Mouse (Mus musculus): ENCODE measurements around the gene Npc1l1. TPM values are rescaled to one million over a fixed set of nuclear protein-coding genes. Genes with fewer than 3 reads are reported as not detected.
A peak's percentile ranks its signal among the peaks of the same experiment; 100 is the strongest.
"Not testable (repeated sequence)": the region's sequence is repeated elsewhere in the genome, so short reads cannot be mapped to it uniquely, and the experiment has no call there.

The Npc1l1 gene
- not detected in 2 replicates for total RNA-seq (2021)
- long read RNA-seq, experiment 1: 0 reads
- long read RNA-seq, experiment 2: 0 reads

DNA sequence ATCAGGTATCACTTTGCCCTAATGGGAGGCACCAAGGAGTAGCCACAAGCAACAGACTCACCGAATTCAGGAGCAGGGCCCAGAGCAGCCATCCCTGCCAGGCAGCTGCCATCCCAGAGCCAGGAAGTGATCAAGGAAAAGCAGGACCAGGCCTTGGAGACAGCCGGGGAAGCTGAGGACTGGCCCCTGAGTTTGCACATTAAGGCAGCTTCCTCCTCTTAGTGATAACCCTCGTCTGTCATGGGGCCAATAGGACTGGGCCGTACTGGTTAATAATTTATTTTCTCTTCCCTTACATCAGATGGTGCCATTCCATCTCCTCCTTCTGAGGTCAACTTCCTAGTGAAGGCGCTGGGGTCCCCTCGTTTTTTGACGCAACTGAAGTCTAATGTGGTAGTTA, at the start of gene Npc1l1:
Npc1l1 (minus strand) TSS at position 132 of the 400 bp plus-strand sequence.
- DNase-seq: no peak

DNA sequence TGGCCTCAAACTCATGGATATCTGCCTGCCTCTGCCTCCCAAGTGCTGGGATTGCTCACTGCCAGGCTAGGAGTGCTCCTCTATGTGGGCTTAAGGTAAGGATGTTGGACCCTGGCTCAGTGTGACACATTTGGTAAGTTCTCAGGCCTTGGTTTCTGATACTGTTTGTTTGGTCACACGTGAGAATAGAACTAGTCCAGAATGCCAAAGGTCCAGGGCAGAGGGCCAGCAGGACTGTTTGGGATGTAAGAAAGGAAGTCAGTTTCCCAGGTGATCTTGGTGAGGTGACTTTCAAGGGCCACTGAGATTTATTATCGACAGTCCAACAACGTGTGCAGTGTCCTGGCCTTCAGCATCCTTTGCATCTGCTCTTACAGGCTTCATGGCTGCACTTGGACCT, 46.5 kb upstream of the Npc1l1 start:
- DNase-seq: no peak

DNA sequence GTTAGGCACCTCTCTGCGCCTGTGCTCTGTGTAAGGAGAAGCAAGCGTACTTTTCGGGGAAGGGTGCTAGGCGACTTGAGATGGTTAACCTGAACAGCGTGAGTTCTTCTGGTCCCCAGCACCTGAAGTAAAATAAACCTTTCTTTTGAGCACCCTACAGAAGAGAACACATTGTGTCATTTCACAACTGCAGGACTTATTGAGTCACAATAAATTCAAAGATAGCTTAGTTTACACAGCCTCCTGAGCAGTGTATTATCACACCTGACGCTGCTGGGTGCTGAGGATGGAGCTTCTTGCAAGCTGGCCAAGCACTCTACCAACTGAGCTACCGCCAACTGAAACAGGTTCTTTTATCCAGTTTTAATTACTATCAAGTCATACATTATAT, 45.1 kb upstream of the Npc1l1 start:
- DNase-seq: no peak

DNA sequence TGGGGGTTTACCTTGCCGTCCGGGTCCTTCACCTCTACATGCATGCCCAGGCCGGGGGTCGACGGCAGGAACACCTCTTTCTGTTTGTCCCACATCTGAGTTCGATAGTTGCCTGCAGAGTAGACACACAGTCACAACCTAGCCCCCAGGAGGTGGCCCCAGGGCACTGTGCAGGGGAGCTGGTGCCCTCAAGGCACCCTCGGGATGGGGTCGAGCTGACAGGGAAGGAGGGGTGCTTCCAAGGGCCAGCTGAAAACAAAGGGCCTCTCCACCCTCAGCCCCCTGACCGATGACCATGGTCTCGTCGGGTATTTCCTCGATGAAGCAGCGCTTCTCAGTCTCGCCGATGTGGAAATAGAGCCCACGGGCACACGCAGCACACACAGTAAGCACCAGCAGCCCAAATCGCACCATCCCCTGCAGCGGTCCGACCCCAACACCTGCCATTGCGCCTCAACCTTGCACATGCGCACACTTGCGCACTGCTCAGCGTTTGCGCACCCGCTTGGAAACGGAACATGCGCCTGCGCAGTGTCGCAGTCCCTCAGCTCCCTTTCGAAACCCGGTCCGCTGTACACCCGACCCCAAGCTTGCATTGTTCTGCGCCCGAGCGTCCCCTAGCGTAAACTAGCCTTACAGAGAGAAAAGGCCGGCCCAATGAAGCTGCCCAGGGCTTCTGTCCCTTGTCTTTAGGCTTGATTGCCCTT, 44.6 kb upstream of the Npc1l1 start, which contains the start of gene Tmed4:
Tmed4 (minus strand) TSS at position 484 of the 707 bp plus-strand sequence.
- peak; percentile 99 for DNase-seq

DNA sequence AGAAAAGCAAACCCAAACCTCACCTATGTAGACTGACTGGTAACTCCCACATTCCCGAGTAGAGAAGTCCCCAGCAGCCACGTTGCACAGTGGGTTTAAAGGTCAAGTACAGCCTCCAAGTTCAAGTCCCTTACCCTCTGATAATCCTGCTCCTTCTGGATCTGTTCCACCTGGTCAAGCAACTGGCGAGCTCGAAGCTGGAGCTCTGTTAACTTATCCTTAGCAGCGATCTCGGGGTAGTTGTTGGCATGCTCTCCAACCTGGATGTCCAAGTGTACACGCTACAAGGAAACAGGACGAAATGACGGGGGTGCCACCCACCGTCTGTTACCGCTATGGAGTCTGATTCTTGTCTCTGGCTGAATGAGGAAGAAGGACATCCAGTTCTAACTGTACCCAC, 43.7 kb upstream of the Npc1l1 start:
- no peak for DNase-seq

DNA sequence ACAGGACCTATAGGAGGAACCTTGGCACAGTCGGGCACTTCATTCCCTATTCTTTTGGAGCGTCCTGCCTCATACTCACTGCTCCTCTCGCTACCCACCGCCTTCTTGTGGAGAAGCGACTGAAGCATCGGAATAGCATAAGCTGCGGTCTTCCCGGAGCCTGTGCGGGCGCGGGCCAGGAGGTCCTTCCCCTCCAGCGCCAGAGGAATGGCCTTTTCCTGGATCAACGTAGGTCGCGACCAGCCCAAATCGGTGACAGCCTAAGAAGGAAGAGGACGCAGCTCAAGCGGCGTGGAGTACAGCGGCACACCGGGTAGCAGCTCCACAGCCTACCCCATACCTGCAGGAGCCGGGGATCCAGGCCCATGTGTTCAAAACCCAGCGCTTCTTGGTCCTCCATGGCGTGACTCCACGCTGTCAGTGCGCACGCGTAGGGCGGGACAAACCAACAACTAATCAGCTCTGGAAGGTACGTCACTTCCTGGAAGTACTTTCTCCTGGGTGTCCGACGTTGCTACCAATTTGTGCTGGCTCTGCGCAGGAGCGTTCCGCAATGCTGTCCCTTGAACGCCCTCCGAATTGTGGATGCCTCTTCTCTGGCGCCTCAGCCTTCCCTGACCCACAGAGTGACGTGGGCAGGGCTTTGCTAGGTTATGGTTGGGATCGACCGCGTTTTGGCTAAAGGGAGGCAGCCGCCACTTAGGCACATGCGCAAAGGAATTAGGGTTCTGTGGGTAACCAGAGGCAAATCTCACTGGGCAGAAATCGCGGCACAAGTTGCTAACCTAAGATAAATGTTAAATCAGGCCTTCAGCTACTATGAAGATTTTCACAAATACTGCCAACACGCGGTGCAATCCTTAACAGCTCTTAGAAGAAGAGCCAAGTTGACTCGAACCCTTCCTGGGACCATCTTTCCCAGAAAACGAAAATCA, 37.6 kb upstream of the Npc1l1 start, which contains the start of gene Ddx56:
Ddx56 (minus strand) TSS at position 453 of the 935 bp plus-strand sequence.
- peak; percentile 94 for DNase-seq

DNA sequence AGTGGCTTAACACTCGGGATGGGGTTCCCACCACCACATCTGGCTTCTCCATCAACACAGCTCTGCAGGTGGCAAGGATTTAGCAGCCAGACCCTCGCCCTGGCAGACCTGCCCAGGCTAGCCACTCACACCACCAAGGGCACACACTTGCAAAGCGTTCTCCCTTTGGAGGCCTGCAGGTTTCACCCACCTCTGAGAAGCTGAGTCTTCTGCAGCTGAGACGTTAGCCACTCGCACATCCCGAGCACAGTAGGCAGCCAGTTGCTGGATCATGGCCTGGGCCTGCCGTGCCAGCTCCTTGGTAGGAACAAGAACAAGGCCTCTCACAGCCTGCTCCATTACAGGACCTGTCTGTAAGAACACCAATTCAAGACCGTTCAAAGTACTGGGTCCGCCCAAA, 36.7 kb upstream of the Npc1l1 start:
- no peak for DNase-seq

DNA sequence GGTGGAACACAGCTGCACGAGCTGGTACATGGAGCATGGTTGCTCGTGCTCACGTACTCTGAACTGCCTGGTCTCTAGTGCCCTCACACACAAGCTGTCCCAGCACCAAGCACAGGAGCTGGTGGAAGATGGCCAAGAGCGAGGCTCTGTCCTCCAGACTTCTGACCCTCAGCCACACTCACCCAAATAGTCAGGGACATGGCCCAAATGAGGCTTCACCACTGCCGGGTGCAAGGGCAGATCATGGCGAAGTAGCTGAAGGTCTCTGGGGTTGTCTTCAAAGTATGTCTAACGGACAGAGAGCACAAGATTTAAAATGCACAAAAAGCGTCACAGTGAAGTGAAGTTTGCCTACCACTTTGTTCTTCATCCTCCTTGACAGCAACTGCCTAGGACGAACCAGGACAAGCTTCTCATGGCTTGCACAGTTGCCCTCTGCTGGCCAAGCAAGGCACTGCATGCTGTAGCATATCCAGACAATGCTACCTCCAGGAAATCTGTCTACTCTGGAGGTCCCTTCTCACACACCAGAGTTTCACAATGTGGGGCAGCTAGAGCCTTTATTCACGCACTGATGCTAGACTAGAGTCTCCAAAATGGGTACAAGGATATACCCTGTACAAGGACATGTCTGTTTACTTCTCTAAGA, 31.6 kb upstream of the Npc1l1 start:
- DNase-seq: peak; percentile 82

DNA sequence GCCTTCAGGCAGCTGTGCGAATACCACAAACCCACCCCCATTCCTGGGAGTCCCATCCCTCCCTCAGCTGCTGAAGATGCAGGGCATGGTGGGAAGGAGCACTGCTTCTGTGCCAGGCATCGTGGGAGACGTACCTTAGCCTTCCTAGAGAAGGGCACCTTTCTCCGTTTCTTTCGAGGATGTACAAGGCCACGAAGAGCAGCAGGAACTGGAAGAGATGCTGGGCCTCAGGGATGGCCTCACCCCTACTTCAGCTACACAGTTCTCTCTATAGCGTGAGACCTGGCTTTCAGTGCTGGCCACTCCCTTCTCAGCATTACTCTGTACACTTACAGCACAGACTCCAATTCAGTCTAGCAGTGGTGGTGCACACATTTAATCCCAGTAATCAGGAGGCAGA, 29.5 kb upstream of the Npc1l1 start:
- no peak for DNase-seq

DNA sequence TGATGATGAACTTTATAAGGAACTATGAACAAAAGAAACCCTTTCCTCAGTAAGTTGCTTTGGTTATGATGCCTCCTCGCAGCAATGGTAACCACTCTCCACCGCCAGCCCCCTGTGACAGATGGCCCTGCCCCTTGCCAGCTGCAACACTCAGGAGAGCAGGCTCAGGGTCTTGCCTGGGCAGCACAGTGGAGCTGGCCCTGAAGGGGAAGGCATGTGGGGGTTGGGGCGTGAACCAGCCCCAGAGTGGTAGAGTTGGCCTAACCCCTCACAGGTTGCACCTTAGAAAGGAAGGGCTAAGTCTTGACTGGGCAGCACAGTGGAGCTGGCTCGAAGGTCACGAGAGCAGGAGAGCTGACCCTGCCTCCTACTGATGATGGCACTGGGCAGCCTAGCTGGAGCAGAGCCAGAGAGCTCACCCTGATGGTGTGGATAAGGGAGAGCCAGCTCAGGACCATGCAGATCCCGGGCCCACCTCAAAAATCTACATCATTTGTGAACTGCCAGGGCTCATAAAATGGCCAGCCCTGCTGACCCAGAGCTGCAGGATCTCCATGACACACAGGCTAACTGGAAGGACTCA, 26.6 kb upstream of the Npc1l1 start:
- peak; percentile 58 for DNase-seq

DNA sequence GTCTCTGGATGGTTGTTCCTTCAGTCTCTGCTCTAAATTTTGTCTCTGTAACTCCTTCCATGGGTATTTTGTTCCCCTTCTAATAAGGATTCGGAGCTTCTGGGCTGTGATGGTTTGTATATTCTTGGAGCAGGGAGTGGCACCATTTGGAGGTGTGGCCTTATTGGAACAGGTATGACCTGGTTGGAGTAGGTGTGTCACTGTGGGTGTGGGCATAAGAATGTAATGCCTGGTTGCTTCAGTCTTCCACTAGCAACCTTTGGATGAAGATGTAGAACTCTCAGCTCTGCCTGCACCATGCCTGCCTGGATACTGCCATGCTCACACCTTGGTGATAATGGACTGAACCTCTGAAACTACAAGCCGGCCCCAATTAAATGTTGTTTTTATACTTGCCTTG, 24.7 kb upstream of the Npc1l1 start:
- not testable (repeated sequence) for DNase-seq

DNA sequence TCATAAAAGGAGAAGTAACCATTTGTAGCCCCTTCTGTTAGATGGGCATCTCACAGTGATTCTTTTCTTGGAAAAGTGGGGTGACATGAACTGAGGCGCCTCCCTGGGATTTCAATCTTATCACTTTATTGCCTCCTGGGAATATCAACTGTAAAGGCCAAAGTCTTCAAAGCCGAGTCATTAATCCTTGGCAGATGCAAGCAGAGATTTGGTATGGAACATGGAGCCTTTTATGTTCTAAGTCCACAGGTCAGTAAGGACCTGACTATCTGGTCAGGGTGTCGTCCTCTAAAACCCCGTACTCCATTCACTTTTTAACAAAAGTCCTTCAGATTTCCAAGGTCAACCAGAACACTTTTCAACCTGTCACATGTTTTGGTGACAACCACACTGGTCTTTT, 22.9 kb upstream of the Npc1l1 start:
- no peak for DNase-seq

DNA sequence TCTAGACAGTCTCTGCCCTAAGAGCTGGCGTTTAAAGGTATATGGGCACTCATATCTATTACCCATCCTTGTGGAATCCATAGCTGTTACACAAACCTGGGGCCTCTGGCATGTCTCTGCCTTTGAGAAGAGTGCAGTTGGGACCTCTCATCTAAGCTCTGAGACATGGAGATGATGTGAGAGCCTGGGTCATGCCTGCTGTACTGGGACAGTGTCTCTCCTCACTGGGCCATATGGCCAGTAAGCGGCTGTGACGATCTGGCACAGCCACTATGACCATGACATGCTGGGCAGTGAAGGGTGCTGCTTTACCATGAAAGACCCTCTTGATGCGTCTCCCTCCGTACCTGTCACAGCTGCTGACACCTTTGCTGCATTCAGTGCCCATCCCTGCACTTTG, 22.3 kb upstream of the Npc1l1 start:
- DNase-seq: no peak

DNA sequence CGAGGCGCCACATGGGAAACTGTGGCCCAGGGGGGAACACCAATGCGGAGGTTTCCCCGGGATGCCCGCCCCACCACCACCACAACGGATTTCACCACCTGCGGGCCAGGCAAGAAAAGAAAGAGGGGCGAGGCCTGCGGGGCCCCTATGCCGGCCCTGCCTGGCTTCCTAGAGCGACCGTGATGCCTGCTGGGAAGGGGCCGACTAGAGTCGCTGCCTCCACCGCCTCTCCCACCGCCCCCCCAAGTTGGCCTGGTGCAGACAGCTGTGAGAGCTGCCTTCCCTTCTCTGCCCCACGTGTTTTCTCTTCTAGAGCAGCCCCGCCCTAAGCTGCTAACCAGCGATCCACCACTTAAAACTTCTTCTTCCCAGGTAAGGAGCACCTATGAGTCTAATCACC, 14.8 kb upstream of the Npc1l1 start:
- DNase-seq: no peak

DNA sequence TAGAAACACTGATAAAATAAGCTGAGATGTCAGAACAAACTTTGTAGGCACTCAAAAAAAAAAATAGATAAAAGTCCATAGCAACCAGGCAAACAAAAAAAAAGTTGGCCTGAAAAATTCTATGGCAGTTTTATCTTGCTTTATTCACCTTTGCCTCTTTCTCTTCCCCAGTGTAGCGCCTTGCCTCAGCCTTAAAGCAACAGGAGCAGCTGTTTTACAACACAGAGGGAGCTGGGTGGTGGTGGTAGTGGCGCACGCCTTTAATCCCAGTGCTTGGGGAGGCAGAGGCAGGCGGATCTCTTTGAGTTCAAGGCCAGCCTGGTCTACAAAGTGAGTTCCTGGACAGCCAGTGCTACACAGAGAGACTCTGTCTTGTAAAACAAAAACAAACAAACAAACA, 3.1 kb upstream of the Npc1l1 start:
- no peak for DNase-seq

DNA sequence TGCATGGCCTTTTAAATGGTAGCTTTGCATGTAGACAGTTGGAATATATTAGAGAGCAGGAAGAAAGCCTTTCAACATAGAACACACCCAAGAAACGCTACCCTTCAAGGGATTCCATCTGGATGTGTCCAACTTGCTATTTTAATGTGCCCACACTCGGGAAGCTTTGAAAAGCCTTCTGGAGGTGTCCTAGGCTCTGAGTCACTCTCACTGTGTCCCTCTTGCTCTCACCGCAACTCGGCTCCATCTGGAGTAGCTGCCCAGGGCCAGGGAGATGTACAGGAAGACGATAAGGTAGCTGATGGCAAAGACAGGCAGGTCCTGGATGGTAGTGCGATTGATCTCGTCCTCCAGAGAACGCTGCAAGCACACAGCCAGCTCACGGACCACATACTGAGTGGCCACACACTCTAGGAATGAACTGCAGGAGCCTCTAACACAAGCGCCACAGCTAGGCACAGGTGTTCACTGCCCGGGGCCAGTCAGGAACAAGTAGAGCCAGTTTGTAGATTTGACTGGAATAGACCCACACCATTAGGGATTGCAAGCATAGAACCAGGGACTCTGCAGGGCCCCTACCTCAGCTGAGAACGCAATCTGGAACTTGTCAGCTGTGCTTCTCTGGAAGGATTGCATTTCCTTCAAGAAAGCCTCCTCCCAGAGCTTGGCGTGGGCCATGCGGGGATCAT, 5.3 kb downstream of the Npc1l1 start:
- no peak for DNase-seq

DNA sequence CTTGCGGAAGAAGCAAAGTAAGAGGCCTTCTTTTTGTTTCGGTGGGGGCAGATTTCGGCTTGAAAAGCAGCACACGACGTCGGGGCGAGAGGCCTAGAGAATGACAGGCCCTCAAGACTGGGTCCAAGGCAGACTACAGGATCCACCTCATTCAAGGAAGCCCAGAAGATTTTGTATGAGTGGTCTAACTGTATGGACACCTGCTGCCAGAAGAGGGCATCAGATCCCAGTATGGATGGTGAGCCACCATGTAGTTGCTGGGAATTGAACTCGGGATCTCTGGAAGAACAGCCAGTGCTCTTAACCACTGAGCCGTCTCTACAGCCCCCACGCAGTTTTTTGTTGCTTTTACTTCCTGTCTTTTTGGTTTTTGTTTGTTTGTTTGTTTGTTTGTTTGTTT, 7.8 kb downstream of the Npc1l1 start:
- no peak for DNase-seq

DNA sequence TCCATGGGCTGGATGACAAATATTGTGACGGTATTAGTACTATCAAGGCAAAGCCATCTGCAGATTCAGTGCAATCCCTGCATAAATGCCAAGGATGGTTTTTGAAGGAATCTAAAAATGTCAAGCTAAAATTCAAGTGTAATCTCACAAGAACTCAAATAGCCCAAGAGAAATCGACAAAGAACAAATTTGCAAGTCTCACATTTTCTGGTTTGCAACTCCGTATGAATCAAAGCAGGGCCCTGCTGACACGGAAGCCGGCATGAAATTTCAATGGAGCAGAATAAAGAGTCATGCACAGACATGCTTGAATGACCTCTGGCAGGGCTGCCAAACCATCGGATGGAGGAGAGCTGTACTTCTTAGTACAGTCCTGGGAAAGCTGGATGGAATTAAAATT, 10.0 kb downstream of the Npc1l1 start:
- no peak for DNase-seq

DNA sequence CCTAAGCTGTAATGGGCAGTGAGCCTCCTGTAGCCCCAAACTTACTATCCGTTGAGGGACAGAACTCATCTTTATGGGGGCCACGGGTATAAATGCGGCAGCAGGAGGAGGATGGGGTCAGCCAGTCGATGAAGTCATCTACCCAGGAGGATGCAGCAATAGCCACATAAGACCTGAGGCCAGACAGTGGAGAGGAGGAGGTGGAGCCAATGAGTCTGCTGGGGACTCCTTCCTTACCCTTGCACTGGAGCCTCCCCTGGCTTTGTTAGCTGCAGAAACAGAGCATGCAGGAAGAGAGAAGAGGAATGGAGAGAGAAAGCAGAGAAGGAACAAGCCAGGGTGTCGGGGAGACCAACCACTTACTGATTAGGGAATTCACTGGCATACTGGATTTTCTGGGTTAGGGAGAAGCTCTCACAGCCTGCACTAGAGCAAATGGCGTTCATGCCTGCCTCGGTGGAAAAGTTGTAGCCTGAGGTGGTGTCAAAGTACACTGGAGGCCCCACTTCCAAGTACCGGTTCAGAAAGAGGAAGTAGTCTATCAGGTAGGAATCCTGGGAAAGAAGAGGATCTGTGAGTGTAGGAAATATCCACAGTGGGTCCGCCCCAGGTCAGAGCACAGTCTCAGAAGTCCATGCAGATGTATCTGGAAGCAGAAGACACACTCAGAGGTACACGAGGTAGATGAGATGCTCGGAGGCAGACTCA, 11.6 kb downstream of the Npc1l1 start:
- DNase-seq: no peak

DNA sequence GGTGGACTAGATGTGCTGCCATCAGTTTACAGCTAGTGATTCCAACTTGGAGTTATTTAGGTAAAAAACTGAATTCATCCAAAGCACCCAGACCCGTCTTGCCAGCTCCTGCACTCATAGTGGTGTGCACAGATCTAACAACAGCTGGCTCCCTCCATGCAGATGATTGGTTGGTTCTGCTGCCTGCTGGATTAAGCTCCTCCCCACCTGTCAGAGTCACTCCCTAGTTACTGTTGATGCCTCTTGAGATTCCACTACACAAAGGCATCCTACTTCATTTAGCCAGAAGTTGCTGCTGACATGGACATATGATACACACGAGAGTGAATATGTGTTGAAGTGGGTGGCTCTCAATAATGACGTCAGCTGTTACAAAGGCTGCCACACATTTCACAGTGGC, 13.1 kb downstream of the Npc1l1 start:
- no peak for DNase-seq

DNA sequence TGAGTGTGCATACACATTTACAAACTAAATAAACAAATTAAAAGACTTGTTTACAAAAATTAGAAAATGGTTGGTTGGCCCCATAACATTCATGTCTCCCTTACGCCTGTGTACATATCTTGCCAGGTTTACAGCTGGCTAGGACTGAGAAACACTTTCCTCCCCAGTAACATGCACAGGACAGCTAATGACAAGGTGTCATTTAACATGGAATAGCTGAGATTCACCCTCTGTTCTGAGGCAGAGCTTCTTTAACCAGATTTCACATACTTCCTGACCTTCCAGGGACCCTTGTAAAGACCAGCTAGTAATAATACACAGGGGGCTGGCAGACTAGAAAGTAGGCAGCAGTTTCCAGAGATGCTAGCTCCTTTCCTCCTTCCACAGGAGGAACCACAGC, 21.8 kb downstream of the Npc1l1 start:
- DNase-seq: no peak

All from adrenal gland, postnatal 14 days (tissue).